12 mouse cellular contexts compared by ENCODE assay signal in genomic region chr9:21795579-21795978, GRCm38 (mm10). TPM values are rescaled to one million over a fixed set of nuclear protein-coding genes. Genes with fewer than 3 reads are reported as not detected.
DNase-seq lines count a peak whose midpoint lies in the region; ATAC-seq and TF ChIP-seq lines count a peak whose summit lies in the region.
"Had no signal": no experiment of that assay in that cellular context is flagged by ENCODE, and none has a peak within 500 bp of the region (broad histone marks: within the 10 kb centered on the region; RNA-seq: fewer than 3 reads in every experiment).

No protein-coding gene starts in this region.

- DNase-seq in cerebellum, adult 9-10 months, result peak; percentile 49
- DNase-seq in intestine, embryonic 14.5 days (ENCODE audit: low spot score), result no peak
- peak; percentile 41 for DNase-seq in gonadal fat pad, adult 2 months (ENCODE audit: low read depth)
- no peak for DNase-seq in adrenal gland, postnatal 36 days
- no peak for DNase-seq in right cerebral cortex, postnatal 36 days (ENCODE audit: low spot score in 2 of 2)
- DNase-seq: midbrain, embryonic 14.5 days had no signal

- 73% methylated on average over 5 of the region's 5 CpGs for WGBS in intestine, embryonic 14.5 days
- 75% methylated on average over 5 of the region's 5 CpGs for WGBS in intestine, postnatal 0 days

- H3K27ac ChIP-seq in intestine, embryonic 14.5 days (ENCODE audit: low read depth), result no peak overlapping the region; the same call in 1 of the 2 replicates
- no peak overlapping the region for H3K27ac ChIP-seq in intestine, postnatal 0 days (ENCODE audit: low read depth, low read length)
- H3K27ac ChIP-seq: liver, embryonic 14.5 days had no signal

- H3K36me3 ChIP-seq in intestine, embryonic 14.5 days (ENCODE audit: control insufficient read depth, insufficient read depth, low read length), result peaks cover 38% of the 10 kb centered on the region
- H3K36me3 ChIP-seq in intestine, postnatal 0 days (ENCODE audit: control insufficient read depth, insufficient read depth), result peaks cover 32% of the 10 kb centered on the region
- H3K36me3 ChIP-seq in E14TG2a.4 (ENCODE audit: insufficient read depth, low read length), result peaks cover 82% of the 10 kb centered on the region

- no peak for TF ChIP-seq CTCF in intestine, postnatal 0 days (IDR thresholded peaks at IDR 0.05; ENCODE audit: low read depth)
- no peak for TF ChIP-seq CTCF in E14TG2a.4 (conservative IDR thresholded peaks at IDR 0.05; ENCODE audit: low read length)

- no peaks in the 10 kb centered on the region for H3K27me3 ChIP-seq in intestine, embryonic 14.5 days (replicated peaks; ENCODE audit: control insufficient read depth, insufficient read depth, low read length)
- no peaks in the 10 kb centered on the region for H3K27me3 ChIP-seq in intestine, postnatal 0 days (replicated peaks; ENCODE audit: control insufficient read depth, insufficient read depth, low read length)
- no peaks in the 10 kb centered on the region for H3K27me3 ChIP-seq in E14TG2a.4 (ENCODE audit: insufficient read depth, low read length)

- H3K9me3 ChIP-seq in intestine, embryonic 14.5 days (ENCODE audit: control insufficient read depth, low read length), result no peaks in the 10 kb centered on the region
- H3K9me3 ChIP-seq in intestine, postnatal 0 days (ENCODE audit: control insufficient read depth), result no peaks in the 10 kb centered on the region
- H3K9me3 ChIP-seq in E14TG2a.4 (ENCODE audit: low read length), result no peaks in the 10 kb centered on the region

- no peak overlapping the region for H3K9ac ChIP-seq in intestine, embryonic 14.5 days (ENCODE audit: low read length)
- no peak overlapping the region for H3K9ac ChIP-seq in intestine, postnatal 0 days (ENCODE audit: low read depth, low read length)
- H3K9ac ChIP-seq: liver, embryonic 14.5 days had no signal

- H3K4me1 ChIP-seq in intestine, embryonic 14.5 days (replicated peaks; ENCODE audit: control insufficient read depth, insufficient read depth, low read length), result peaks cover 35% of the 10 kb centered on the region
- no peaks in the 10 kb centered on the region for H3K4me1 ChIP-seq in intestine, postnatal 0 days (replicated peaks; ENCODE audit: control insufficient read depth, insufficient read depth, low read length)
- peaks cover 87% of the 10 kb centered on the region for H3K4me1 ChIP-seq in E14TG2a.4 (replicated peaks; ENCODE audit: low read depth, low read length)

- peak overlapping the region; percentile 56 for H3K4me2 ChIP-seq in intestine, embryonic 14.5 days (ENCODE audit: low read length)
- no peak overlapping the region for H3K4me2 ChIP-seq in intestine, postnatal 0 days (replicated peaks; ENCODE audit: low read depth)

- H3K4me3 ChIP-seq in intestine, embryonic 14.5 days (ENCODE audit: low read depth, low read length), result no peak overlapping the region
- no peak overlapping the region for H3K4me3 ChIP-seq in intestine, postnatal 0 days (ENCODE audit: low read depth, low read length)
- H3K4me3 ChIP-seq in E14TG2a.4 (replicated peaks; ENCODE audit: low read length), result peak overlapping the region; percentile 97

- no peak for ATAC-seq in cerebellum, adult (ENCODE audit: insufficient number of reproducible peaks, low FRiP score, low TSS enrichment)
- no peak for ATAC-seq in intestine, embryonic 14.5 days (replicated peaks; ENCODE audit: low FRiP score, low TSS enrichment, low read depth)
- no peak for ATAC-seq in intestine, postnatal 0 days

RNA-seq across cellular contexts. Expression of gene Kank2, which starts 3.0 kb away (rescaled TPM):
- 9.5 and 9.6 TPM in 2 replicates for polyA plus RNA-seq in intestine, embryonic 14.5 days (2014; fragmentation: Nextera tagmentation; extraction: Ambion mirVana)
- polyA plus RNA-seq in intestine, postnatal 0 days (2015; fragmentation: Nextera tagmentation; extraction: Ambion mirVana), result 6.4 TPM in 2 replicates
- 29.5 and 33.5 TPM in 2 replicates for polyA plus RNA-seq in gonadal fat pad, adult 2 months (2012; rRNA removed)
- total RNA-seq in adrenal gland, postnatal 36 days (2021), result 10 to 100 TPM; 31.2 to 38.3 TPM

RNA-seq across cellular contexts. Expression of gene Spc24, which starts 35.5 kb away (rescaled TPM):
- 127 and 135 TPM in 2 replicates for polyA plus RNA-seq in intestine, embryonic 14.5 days (2014; fragmentation: Nextera tagmentation; extraction: Ambion mirVana)
- polyA plus RNA-seq in intestine, postnatal 0 days (2015; fragmentation: Nextera tagmentation; extraction: Ambion mirVana), result 23.5 and 32.4 TPM in 2 replicates
- 1.6 and 2.7 TPM in 2 replicates for polyA plus RNA-seq in gonadal fat pad, adult 2 months (2012; rRNA removed)
- 1 to 10 TPM; 2.3 to 3.9 TPM for total RNA-seq in adrenal gland, postnatal 36 days (2021)

RNA-seq across cellular contexts. Expression of gene Angptl8, which starts 39.7 kb away (rescaled TPM):
- 4.0 and 4.3 TPM in 2 replicates for polyA plus RNA-seq in intestine, embryonic 14.5 days (2014; fragmentation: Nextera tagmentation; extraction: Ambion mirVana)
- 15.9 and 21.1 TPM in 2 replicates for polyA plus RNA-seq in intestine, postnatal 0 days (2015; fragmentation: Nextera tagmentation; extraction: Ambion mirVana)
- 7.7 and 46.6 TPM in 2 replicates for polyA plus RNA-seq in gonadal fat pad, adult 2 months (2012; rRNA removed)
- total RNA-seq in adrenal gland, postnatal 36 days (2021), result 1 to 10 TPM; 7.5 to 8.7 TPM
- total RNA-seq: layer of hippocampus, postnatal 14 days had no signal
- polyA plus RNA-seq: frontal cortex, adult 2 months had no signal

RNA-seq across cellular contexts. Expression of gene Dock6, which starts 56.9 kb away (rescaled TPM):
- polyA plus RNA-seq in intestine, embryonic 14.5 days (2014; fragmentation: Nextera tagmentation; extraction: Ambion mirVana), result 39.4 and 40.0 TPM in 2 replicates
- polyA plus RNA-seq in intestine, postnatal 0 days (2015; fragmentation: Nextera tagmentation; extraction: Ambion mirVana), result 15.5 and 18.4 TPM in 2 replicates
- 76.2 and 76.8 TPM in 2 replicates for polyA plus RNA-seq in gonadal fat pad, adult 2 months (2012; rRNA removed)
- total RNA-seq in adrenal gland, postnatal 36 days (2021), result 10 to 100 TPM; 31.2 to 40.7 TPM

Comparison
In these comparisons a context has a peak if more than half of its experiments do, and no peak if none do; other contexts are left out.
1. DNase-seq: peak in cerebellum, adult 9-10 months (single experiment) and gonadal fat pad, adult 2 months (single experiment); none in intestine, embryonic 14.5 days (single experiment), adrenal gland, postnatal 36 days (0 of 2) and right cerebral cortex, postnatal 36 days (0 of 2).